Mouse (Mus musculus) embryo, embryonic 10.5 days (tissue): Measurements from ENCODE around the gene Spata46.

ENCODE experiments used
- DNase-seq: peaks from one replicate; pipeline ENCODE4 v3.0.0-alpha.2; 2015; ENCODE audit warnings: low spot score

Gene Spata46

GRCm38 (mm10) chr1:170308503-170308902, at the start of gene Spata46:
Gene Spata46 (plus strand): TSS chr1:170308803.
- no peak for DNase-seq

DNA sequence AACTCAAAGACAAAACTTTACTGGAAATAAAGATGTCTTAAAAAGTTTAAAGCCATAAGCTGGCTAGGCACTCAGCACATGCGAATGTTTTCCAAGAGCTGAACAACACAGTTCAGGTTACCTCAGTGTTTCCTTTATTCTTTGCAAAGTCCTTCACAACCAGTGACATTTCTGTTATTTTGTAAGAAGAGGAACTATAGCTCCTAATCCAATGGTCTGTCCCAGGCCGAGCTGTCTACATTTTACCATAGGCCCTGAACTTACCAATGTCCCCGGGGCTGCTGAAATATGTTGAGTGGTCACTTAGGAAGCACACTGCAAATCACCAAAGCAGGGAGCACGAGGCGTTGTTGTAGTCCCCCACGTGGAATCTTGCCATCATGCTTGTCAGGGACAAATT, 38.3 kb upstream of the Spata46 start:
- no peak for DNase-seq

DNA sequence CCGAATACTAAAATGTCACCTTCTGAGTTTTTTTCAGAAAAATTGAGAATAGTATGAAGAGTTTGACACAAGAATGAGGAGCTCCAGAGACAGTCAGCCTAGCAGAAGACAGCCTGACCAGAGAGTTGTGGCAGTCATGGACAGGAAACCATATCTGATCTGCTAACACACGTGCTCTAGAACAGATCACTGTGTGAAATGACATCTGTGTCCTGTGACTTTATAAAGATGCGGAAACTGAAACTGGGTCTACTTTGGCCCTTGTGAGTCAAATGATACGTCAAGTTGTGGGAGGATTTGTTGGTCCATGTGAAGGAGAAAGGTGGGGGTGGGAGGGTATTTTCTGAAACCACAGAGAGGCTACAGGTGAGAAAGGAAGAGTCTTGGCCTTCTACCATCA, 37.9 kb upstream of the Spata46 start:
- no peak for DNase-seq

GRCm38 (mm10) chr1:170273252-170273651, 35.4 kb upstream of the Spata46 start:
- DNase-seq = no peak

DNA sequence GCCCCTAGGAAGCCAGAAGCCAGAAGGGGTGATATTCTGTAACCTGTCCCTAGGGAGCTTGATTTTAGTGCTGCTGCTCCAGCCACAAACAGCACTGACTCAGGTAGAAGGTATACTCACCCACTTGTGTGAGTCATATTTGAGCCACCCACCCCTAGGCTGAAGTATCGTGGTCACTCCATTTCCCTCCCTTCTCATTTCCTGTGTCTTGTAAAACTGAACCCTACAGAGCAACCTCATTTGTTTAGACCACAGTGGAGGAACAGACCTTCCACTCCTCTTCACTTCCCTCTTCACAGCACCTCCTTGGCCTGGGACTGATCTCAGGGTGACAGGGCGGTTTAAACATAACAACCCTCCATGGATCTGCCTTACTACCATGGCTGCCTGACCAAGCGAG, 31.6 kb upstream of the Spata46 start, which contains the start of gene Sh2d1b1:
Sh2d1b1 (plus strand) TSS at position 305 of the 400 bp plus-strand sequence.
- DNase-seq = no peak

DNA sequence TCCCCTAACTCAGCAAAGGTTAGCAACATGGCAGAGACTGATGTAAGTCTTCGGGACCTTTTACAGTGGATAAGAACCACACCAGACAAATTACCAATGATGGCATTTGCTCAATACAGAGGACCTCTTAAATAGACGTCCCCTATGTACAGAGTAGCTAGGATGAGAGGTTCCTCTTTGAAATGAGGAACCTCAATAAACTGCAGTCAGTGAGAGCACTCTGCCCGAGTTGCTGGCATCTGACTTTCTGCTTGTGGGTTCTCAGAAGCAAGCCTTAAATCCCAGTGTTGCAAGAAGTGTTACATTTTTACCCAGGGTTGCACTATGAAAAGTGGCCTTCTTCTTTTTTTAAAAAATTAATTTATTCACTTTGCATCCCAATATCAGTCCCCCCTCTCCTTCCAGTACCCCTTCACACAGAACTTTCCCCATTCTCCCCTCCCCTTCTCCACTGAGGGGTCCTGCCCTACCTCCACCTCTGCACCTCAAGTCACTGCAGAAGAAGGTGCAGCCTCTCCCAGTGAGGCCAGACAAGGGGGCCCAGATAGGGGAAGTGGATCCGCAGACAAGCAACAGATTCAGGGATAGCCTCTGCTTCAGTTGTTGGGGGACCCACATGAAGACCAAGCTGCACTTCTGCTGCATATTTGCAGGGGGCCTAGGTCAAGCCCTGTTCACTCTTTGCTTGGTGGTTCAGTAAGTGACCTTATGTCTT, 26.0 kb upstream of the Spata46 start:
- DNase-seq = no peak

DNA sequence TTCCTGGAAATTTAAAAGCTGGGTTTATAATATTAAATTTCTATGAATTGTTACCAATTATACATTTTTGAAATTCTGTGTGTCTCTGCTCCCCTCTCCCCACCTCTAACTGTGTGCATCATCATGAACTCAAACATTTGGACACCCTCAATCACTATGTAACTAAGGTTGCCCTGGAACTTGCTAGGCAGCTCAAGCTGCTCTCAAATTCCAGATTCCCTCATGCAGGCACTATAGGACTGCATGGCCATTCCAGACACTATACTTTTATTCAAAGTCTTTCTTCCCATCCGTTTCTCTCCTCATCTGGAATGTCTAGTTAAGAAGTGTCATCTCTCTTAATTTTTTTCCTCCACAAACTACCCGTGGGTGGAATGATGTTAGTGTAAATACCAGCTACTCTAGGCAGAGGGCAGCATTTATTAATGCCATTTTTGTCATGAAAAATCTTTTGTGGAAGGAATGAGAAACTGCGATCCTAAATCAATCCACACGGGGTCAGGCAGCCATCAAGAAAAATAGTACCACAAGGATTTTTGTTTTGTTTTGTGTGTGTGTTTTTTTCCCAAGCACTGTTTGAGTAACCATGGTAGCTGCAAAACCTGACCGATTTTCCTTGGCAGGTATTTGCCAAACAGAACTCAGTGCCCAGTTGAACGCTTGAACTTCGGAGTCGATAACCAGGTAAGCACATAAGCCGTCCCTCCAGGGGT, 16.2 kb upstream of the Spata46 start:
- DNase-seq = peak; percentile 85

GRCm38 (mm10) chr1:170293257-170293656, 15.3 kb upstream of the Spata46 start:
- DNase-seq = no peak

GRCm38 (mm10) chr1:170294786-170295570, 13.6 kb upstream of the Spata46 start:
- peak; percentile 27 for DNase-seq

DNA sequence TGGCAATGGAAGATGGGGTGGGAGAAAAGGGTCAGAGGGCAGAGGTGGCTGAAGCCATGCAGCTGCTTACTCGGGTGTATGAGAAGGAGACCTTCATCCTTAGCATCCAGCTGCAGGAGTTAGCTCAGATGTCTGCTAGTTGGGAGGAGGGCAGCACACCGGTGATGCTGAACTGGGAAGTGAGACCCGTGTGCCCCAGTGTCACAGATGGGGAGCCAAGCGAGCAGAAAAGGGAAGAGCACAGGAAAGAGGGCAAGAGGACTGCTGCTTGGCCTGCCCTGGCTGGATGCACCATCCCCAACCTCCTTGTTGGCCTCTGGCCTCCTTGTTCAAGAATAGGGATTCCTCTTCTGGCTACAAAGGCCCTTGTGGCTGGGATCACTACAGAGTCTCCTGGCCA, 9.1 kb upstream of the Spata46 start:
- DNase-seq = no peak

GRCm38 (mm10) chr1:170301686-170302085, 6.9 kb upstream of the Spata46 start:
- DNase-seq = no peak

DNA sequence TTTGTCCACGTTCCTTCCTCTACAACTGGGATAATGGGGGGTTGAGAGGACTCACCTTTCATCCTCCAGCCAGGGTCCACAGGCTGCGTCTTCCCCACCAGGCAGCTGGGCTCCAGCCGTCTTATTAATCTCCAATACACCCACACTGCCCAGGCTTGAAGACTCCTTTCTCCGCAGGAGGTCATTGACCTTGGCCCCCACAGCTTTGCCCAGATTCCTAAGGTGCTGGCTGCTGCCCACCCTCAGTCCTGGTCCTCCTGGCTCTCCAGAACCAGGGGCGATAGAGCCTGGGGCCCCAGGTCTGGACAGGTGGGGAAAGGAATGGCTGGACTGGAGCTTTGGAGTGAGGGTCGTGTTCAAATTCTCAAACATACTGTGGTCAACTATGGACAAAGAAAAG, 6.1 kb upstream of the Spata46 start:
- DNase-seq = no peak

GRCm38 (mm10) chr1:170303103-170303502, 5.5 kb upstream of the Spata46 start:
- DNase-seq = peak; percentile 50

DNA sequence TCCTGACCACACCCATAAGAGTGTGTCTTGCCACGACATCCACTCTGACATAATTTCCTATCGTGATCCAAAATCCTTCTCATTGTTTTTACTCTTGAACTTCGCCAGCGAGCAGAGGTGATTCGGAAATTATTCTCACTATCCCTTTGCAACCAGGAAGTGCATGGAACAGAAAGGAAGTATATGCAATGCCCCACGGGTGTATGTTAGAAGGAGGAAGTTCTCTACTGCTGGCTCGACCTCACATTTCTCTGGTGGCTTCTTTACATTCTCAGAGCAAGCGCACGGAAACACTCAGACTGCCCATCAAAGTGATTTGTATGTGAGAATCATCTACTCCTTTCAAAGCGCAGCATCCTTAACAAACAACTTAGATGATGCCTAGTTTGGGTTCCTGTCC, 3.6 kb upstream of the Spata46 start:
- no peak for DNase-seq

DNA sequence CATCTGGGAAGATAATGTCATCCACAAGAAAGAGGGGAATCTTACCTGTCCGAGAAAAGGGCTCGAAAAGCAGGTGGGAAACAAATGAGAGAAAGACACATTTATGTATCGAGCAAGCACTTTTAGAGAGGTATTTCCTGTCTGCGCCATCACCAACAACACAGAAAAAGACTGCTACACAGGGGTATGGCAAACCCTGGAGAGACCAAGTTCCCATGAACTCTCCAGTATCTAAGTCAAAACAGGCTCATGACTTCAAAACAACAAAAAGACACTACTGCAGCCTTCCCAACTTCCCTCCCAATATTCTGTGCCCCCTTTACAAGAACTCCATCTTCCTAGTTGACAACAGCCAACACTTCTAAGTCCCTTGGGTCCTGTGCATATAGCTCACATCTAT, 2.4 kb upstream of the Spata46 start, which contains the start of gene Gm7694:
Gm7694 (minus strand) TSS at position 101 of the 400 bp plus-strand sequence.
- no peak for DNase-seq

DNA sequence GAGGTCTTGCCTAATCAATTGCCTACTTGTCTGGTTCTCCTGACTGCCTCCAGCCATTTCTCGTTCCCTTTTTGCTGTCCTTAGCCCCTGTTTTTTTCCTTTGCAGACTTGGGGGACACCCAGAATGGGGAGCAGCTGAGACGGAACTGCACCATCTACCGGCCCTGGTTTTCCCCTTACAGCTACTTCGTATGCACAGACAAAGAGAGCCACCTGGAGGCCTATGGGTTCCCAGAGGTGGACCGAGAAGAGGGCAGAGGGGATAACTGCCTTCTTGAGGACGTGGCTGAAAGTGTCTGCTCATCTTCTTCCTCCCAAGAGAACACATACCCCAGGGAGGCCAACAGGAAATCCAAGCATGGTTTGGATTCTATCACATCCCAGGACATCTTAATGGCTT, 2.8 kb downstream of the Spata46 start:
- no peak for DNase-seq

GRCm38 (mm10) chr1:170322046-170322445, 13.4 kb downstream of the Spata46 start:
- DNase-seq = no peak

- no peak for DNase-seq
Observed at GRCm38 (mm10) chr1:170323001-170323400, 14.4 kb downstream of the Spata46 start.

- no peak for DNase-seq
Observed at GRCm38 (mm10) chr1:170324312-170324711, 15.7 kb downstream of the Spata46 start.

GRCm38 (mm10) chr1:170325277-170325676, 16.7 kb downstream of the Spata46 start:
- no peak for DNase-seq

DNA sequence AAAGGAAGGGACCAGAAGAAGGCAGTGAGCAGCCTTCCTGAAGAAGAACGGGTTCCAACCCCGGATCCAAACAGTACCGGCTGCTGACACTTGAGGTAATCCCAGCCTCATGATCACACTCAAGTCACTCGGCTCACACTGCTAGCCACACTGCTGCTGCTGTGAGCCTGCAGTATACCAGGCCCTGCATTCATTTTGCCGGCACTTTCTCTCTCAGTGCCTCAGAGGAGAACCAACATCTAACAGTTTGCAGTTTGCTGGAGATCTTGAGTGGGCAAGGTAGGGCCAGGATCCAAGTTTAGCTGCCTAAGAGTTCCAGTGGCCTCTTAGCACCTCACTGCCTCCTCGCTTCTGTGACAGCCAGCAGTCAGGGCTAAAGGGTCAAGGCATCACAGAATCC, 23.3 kb downstream of the Spata46 start:
- no peak for DNase-seq

DNA sequence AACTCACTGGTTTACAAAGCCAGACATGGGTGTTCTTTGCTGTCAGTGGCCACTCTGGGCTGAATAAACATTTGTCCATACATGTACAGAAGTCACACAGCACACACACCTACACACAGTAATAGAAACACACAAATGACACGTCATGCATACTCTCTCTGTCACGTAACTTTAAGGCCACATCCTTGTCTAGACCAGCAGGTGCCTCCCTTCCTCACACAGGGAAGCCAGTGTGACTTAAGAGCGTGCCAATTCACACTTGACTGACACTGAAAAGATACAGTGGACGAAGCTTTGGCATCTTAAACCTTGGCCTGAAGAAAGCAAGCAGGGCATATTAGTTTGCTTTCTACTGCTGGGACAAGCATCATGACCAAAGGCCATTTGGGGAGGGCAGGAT, 24.2 kb downstream of the Spata46 start:
- no peak for DNase-seq

DNA sequence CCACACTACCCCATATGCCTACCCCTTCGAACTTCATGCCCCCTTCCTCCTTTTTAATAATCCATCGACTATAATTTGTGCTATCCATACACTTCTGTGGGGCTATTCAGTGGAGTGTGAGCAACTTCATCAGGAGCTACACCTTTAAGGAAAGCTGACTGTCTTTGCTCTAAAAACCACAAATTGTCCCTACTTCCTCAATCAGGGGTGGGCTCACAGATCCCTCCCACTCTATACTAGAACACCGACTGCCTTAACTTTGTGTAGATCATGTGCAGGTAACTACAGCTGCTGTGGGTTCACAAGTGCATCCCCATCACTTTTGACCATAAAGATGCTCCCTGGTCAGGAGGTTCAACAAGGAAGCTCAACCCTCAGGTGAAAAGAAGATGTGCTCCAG, 31.3 kb downstream of the Spata46 start:
- DNase-seq = no peak
